Mouse (Mus musculus) CH12.LX (cell line): ENCODE results near the gene Gmppa.

Experiments used
- CTCF ChIP-seq, 2 experiments: IDR thresholded peaks in 1 of 2; conservative IDR thresholded peaks in 1 of 2; 2 replicates each; pipeline ENCODE4 v1.5.1; 2011 to 2012; ENCODE audit warnings: low read depth in 2 of 2, low read length in 2 of 2, improper control_type of control experiment in 1 of 2, inconsistent platforms in 1 of 2, mild to moderate bottlenecking in 1 of 2, moderate library complexity in 1 of 2
- IRF4 ChIP-seq: IDR thresholded peaks from 2 replicates; pipeline ENCODE4 v1.6.1; 2014; ENCODE audit warnings: low read depth, mild to moderate bottlenecking, inconsistent platforms, low read length, improper control_type of control experiment
- MAX ChIP-seq: IDR thresholded peaks from 2 replicates; pipeline ENCODE4 v1.6.1; 2011; ENCODE audit warnings: low read length, improper control_type of control experiment
- POLR2A ChIP-seq: IDR thresholded peaks from 2 replicates; pipeline ENCODE4 v1.6.1; 2011; ENCODE audit warnings: low read depth, mild to moderate bottlenecking, improper control_type of control experiment, low read length
- RAD21 ChIP-seq: IDR thresholded peaks from 2 replicates; pipeline ENCODE4 v1.6.1; 2011; ENCODE audit warnings: low read depth, mild to moderate bottlenecking, low read length, improper control_type of control experiment, moderate library complexity
- SIN3A ChIP-seq: IDR thresholded peaks from 2 replicates; pipeline ENCODE4 v1.6.1; 2012; ENCODE audit warnings: low read length, improper control_type of control experiment, inconsistent platforms
- USF1 ChIP-seq: IDR thresholded peaks from 2 replicates; pipeline ENCODE4 v1.6.1; 2014; ENCODE audit warnings: low read depth, mild to moderate bottlenecking, inconsistent platforms, low read length, improper control_type of control experiment
- ZC3H11A ChIP-seq: IDR thresholded peaks from 2 replicates; pipeline ENCODE4 v1.6.1; 2012; ENCODE audit warnings: low read depth, mild to moderate bottlenecking, inconsistent platforms, low read length, improper control_type of control experiment
- ZNF384 ChIP-seq: IDR thresholded peaks from 2 replicates; pipeline ENCODE4 v1.6.1; 2012; ENCODE audit warnings: low read depth, low read length, improper control_type of control experiment, inconsistent platforms

GRCm38 (mm10) chr1:75412196-75412595, 23.5 kb upstream of the Gmppa start:
- TF ChIP-seq CTCF (conservative IDR thresholded peaks at IDR 0.05 in 1 of 2, IDR thresholded peaks at IDR 0.05 in 1 of 2; ENCODE audit: low read depth in 2 of 2, low read length in 2 of 2), result no peak
- TF ChIP-seq MAX, result no peak
- TF ChIP-seq USF1, result no peak
- TF ChIP-seq POLR2A, result no peak
- no peak for TF ChIP-seq ZNF384
- TF ChIP-seq ZC3H11A, result no peak
- TF ChIP-seq SIN3A, result no peak
- TF ChIP-seq IRF4, result no peak
- TF ChIP-seq RAD21, result no peak
